Mouse (Mus musculus): Measurements from ENCODE around the gene Glra3. TPM values are rescaled to one million over a fixed set of nuclear protein-coding genes. Genes with fewer than 3 reads are reported as not detected.

Gene Glra3
- polyA plus RNA-seq, 1 experiment from 2014 or later = not detected

DNA sequence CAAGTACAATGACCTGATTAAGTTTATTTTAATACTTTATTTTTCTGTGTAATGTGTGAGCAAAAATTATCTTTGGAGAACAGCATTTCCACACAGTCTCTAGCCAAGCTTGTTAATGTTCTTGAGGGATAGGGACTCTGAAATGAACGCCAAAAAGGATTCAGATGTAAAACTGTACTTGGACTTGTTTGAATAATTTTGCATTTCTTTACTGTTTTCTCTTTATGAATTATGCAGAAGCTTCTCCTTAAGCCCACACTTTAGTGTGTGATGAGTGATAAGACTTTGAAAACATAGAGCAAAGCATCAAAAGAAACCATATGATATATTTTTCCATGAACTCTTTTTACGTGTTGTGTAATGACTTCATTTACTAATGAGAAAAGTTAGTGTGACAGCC lies 189.1 kb downstream of the Glra3 start:
- H3K27ac ChIP-seq (replicated peaks) = no peak overlapping the region
- ATAC-seq (ENCODE audit: insufficient read depth) = no peak
- no peaks in the 10 kb centered on the region for H3K4me1 ChIP-seq (replicated peaks)
- no peaks in the 10 kb centered on the region for H3K27me3 ChIP-seq
- no peaks in the 10 kb centered on the region for H3K9me3 ChIP-seq (replicated peaks)
- 55% methylated on average over 2 of the region's 2 CpGs for WGBS (ENCODE audit: insufficient replicate concordance)
- no peak overlapping the region for H3K9ac ChIP-seq
- no peaks in the 10 kb centered on the region for H3K36me3 ChIP-seq (replicated peaks)
- H3K4me3 ChIP-seq (replicated peaks) = no peak overlapping the region
- no peak overlapping the region for H3K4me2 ChIP-seq

DNA sequence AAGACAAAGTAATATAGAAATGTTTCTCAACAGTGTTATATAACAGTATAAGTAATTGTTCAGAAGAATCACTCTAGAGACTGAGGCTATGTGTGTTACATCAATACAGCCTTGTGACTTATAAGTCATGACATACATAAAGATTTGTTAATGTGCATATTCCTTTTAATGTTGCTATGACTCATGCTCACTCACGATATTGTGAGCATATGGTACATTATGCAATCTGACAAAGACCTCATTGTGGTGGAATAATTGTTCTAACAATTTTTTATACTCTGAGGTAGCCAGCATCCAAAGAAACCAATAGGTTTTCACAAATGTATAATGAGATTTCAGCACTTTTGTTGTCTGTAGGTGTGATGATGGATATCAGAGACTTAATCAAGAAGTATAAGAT lies 210.4 kb downstream of the Glra3 start:
- Histone ChIP-seq H3K9me3 (replicated peaks) (no peaks in the 10 kb centered on the region), H3K27ac (replicated peaks) (no peak overlapping the region), H3K9ac (no peak overlapping the region), H3K27me3 (no peaks in the 10 kb centered on the region), H3K4me2 (no peak overlapping the region), H3K4me3 (replicated peaks) (no peak overlapping the region), H3K4me1 (replicated peaks) (no peaks in the 10 kb centered on the region), H3K36me3 (replicated peaks) (no peaks in the 10 kb centered on the region)
- WGBS (ENCODE audit: insufficient replicate concordance) = 48% methylated on average over 1 of the region's 1 CpGs
- no peak for ATAC-seq (ENCODE audit: insufficient read depth)

- Histone ChIP-seq H3K27me3 (no peaks in the 10 kb centered on the region), H3K4me3 (replicated peaks) (no peak overlapping the region), H3K9ac (no peak overlapping the region), H3K4me1 (replicated peaks) (no peaks in the 10 kb centered on the region), H3K9me3 (replicated peaks) (no peaks in the 10 kb centered on the region), H3K36me3 (replicated peaks) (no peaks in the 10 kb centered on the region), H3K4me2 (no peak overlapping the region), H3K27ac (replicated peaks) (no peak overlapping the region)
- ATAC-seq (ENCODE audit: insufficient read depth) = no peak
- WGBS (ENCODE audit: insufficient replicate concordance) = 51% methylated on average over 5 of the region's 5 CpGs
Observed at GRCm38 (mm10) chr8:56151574-56151973, 211.3 kb downstream of the Glra3 start.

DNA sequence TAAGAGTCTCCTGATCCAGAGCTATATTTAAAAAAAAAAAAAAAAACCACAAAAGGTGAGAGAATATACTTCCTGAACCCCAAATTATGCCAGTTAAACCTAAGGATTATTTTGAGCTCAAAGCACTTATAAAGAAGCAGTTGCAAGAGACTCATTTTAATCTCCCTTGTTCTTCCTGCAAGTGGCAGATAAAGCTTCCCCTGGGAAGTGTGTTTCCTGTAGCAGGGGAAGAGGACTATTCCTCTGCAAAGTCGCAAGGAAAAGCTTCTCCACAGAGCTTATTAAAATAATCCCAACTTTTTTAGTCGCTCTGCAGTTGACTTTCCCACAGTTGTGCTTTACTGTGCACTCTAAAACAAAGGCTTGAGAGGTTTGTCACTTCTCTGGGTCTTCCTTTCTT lies 218.7 kb downstream of the Glra3 start:
- WGBS (ENCODE audit: insufficient replicate concordance) = 15% methylated on average over 2 of the region's 2 CpGs
- Histone ChIP-seq H3K27ac (replicated peaks) (no peak overlapping the region), H3K9me3 (replicated peaks) (no peaks in the 10 kb centered on the region), H3K27me3 (no peaks in the 10 kb centered on the region), H3K4me1 (replicated peaks) (no peaks in the 10 kb centered on the region), H3K4me2 (no peak overlapping the region), H3K36me3 (replicated peaks) (no peaks in the 10 kb centered on the region), H3K4me3 (replicated peaks) (no peak overlapping the region), H3K9ac (no peak overlapping the region)
- no peak for ATAC-seq (ENCODE audit: insufficient read depth)

Other genes with a start within 250 kb of the Glra3 start
- gene Adam29, start 33.5 kb upstream of the Glra3 start, polyA plus RNA-seq (2015; fragmentation: Nextera tagmentation; extraction: Ambion mirVana) = not detected in 2 replicates